Mouse (Mus musculus): ENCODE measurements around the gene Sdr39u1. TPM values are rescaled to one million over a fixed set of nuclear protein-coding genes. Genes with fewer than 3 reads are reported as not detected.

Gene Sdr39u1
- polyA plus RNA-seq, 1 experiment from 2014 or later: 27.8 TPM

GRCm38 (mm10) chr14:55922475-55923232, 22.6 kb upstream of the Sdr39u1 start:
- H3K27ac ChIP-seq (ENCODE audit: low read depth, low read length): no peak overlapping the region
- no peak for ATAC-seq (ENCODE audit: low FRiP score)

GRCm38 (mm10) chr14:55918240-55919082, 18.4 kb upstream of the Sdr39u1 start:
- Histone ChIP-seq H3K4me1 (ENCODE audit: control insufficient read depth, insufficient read depth, low read length) (no peaks in the 10 kb centered on the region; the same call in 1 of the 2 replicates), H3K27ac (ENCODE audit: low read depth, low read length) (no peak overlapping the region), H3K36me3 (ENCODE audit: control insufficient read depth, insufficient read depth, low read length) (no peaks in the 10 kb centered on the region), H3K4me2 (peak overlapping the region; percentile 15; the same call in 1 of the 2 replicates), H3K27me3 (ENCODE audit: control insufficient read depth, insufficient read depth, low read length) (no peaks in the 10 kb centered on the region), H3K4me3 (ENCODE audit: low read depth, low read length) (no peak overlapping the region), H3K9ac (ENCODE audit: low read length) (peak overlapping the region; percentile 38; the same call in 1 of the 2 replicates), H3K9me3 (ENCODE audit: control insufficient read depth, low read length) (no peaks in the 10 kb centered on the region)
- ATAC-seq (ENCODE audit: low FRiP score) (peak; percentile 70; the same call in 1 of the 2 replicates), DNase-seq (ENCODE audit: low spot score, missing footprints) (peak; percentile 98)
- WGBS: 43% methylated on average over 14 of the region's 14 CpGs

More at GRCm38 (mm10) chr14:55922475-55923232, 22.6 kb upstream of the Sdr39u1 start:
- no peak for DNase-seq (ENCODE audit: low spot score, missing footprints)
- Histone ChIP-seq H3K9me3 (ENCODE audit: control insufficient read depth, low read length) (no peaks in the 10 kb centered on the region), H3K9ac (ENCODE audit: low read length) (no peak overlapping the region), H3K4me1 (ENCODE audit: control insufficient read depth, insufficient read depth, low read length) (no peaks in the 10 kb centered on the region; the same call in 1 of the 2 replicates), H3K36me3 (ENCODE audit: control insufficient read depth, insufficient read depth, low read length) (no peaks in the 10 kb centered on the region), H3K4me3 (ENCODE audit: low read depth, low read length) (no peak overlapping the region), H3K27me3 (ENCODE audit: control insufficient read depth, insufficient read depth, low read length) (no peaks in the 10 kb centered on the region), H3K4me2 (no peak overlapping the region)
- 83% methylated on average over 7 of the region's 7 CpGs for WGBS

- WGBS: 58% methylated on average over 4 of the region's 4 CpGs
- Histone ChIP-seq H3K9ac (ENCODE audit: low read length) (no peak overlapping the region), H3K27me3 (ENCODE audit: control insufficient read depth, insufficient read depth, low read length) (no peaks in the 10 kb centered on the region), H3K4me2 (no peak overlapping the region), H3K4me3 (ENCODE audit: low read depth, low read length) (no peak overlapping the region), H3K9me3 (ENCODE audit: control insufficient read depth, low read length) (no peaks in the 10 kb centered on the region), H3K36me3 (ENCODE audit: control insufficient read depth, insufficient read depth, low read length) (no peaks in the 10 kb centered on the region), H3K4me1 (ENCODE audit: control insufficient read depth, insufficient read depth, low read length) (no peaks in the 10 kb centered on the region), H3K27ac (ENCODE audit: low read depth, low read length) (no peak overlapping the region)
- ATAC-seq (ENCODE audit: low FRiP score) (no peak), DNase-seq (ENCODE audit: low spot score, missing footprints) (no peak)
Measured at GRCm38 (mm10) chr14:55913406-55913805, 13.3 kb upstream of the Sdr39u1 start.

GRCm38 (mm10) chr14:55905518-55905917, 5.4 kb upstream of the Sdr39u1 start:
- Histone ChIP-seq H3K36me3 (ENCODE audit: control insufficient read depth, insufficient read depth, low read length) (no peaks in the 10 kb centered on the region), H3K4me2 (no peak overlapping the region), H3K4me1 (ENCODE audit: control insufficient read depth, insufficient read depth, low read length) (peaks cover 3% of the 10 kb centered on the region; the same call in 1 of the 2 replicates), H3K9ac (ENCODE audit: low read length) (no peak overlapping the region), H3K9me3 (ENCODE audit: control insufficient read depth, low read length) (no peaks in the 10 kb centered on the region), H3K27ac (ENCODE audit: low read depth, low read length) (no peak overlapping the region), H3K27me3 (ENCODE audit: control insufficient read depth, insufficient read depth, low read length) (no peaks in the 10 kb centered on the region; the same call in 1 of the 2 replicates), H3K4me3 (ENCODE audit: low read depth, low read length) (no peak overlapping the region)
- DNase-seq (ENCODE audit: low spot score, missing footprints): no peak
- no peak for ATAC-seq (ENCODE audit: low FRiP score)
- 47% methylated on average over 1 of the region's 1 CpGs for WGBS

GRCm38 (mm10) chr14:55900414-55900755, 292 bp upstream of the Sdr39u1 start:
- H3K4me1 ChIP-seq (ENCODE audit: control insufficient read depth, insufficient read depth, low read length): peaks cover 7% of the 10 kb centered on the region
- WGBS: 7% methylated on average over 12 of the region's 12 CpGs
- peak overlapping the region; percentile 69 for H3K4me2 ChIP-seq
- no peaks in the 10 kb centered on the region for H3K9me3 ChIP-seq (ENCODE audit: control insufficient read depth, low read length)
- H3K27me3 ChIP-seq (ENCODE audit: control insufficient read depth, insufficient read depth, low read length): no peaks in the 10 kb centered on the region; the same call in 1 of the 2 replicates
- no peak overlapping the region for H3K27ac ChIP-seq (ENCODE audit: low read depth, low read length)
- peaks cover 8% of the 10 kb centered on the region for H3K36me3 ChIP-seq (ENCODE audit: control insufficient read depth, insufficient read depth, low read length)
- DNase-seq (ENCODE audit: low spot score, missing footprints) (no peak), ATAC-seq (ENCODE audit: low FRiP score) (0 out of 2 replicates have a peak, but pooled peaks have one; percentile 25)
- H3K9ac ChIP-seq (ENCODE audit: low read length): peak overlapping the region; percentile 72
- peak overlapping the region; percentile 35 for H3K4me3 ChIP-seq (ENCODE audit: low read depth, low read length)

GRCm38 (mm10) chr14:55898947-55899346, 1.1 kb downstream of the Sdr39u1 start:
- DNase-seq (ENCODE audit: low spot score, missing footprints): peak; percentile 64
- H3K27me3 ChIP-seq (ENCODE audit: control insufficient read depth, insufficient read depth, low read length): no peaks in the 10 kb centered on the region; the same call in 1 of the 2 replicates
- ATAC-seq (ENCODE audit: low FRiP score): no peak
- 88% methylated on average over 7 of the region's 7 CpGs for WGBS
- no peak overlapping the region for H3K9ac ChIP-seq (ENCODE audit: low read length)
- no peak overlapping the region for H3K27ac ChIP-seq (ENCODE audit: low read depth, low read length)
- H3K4me3 ChIP-seq (ENCODE audit: low read depth, low read length): no peak overlapping the region
- no peak overlapping the region for H3K4me2 ChIP-seq
- no peaks in the 10 kb centered on the region for H3K9me3 ChIP-seq (ENCODE audit: control insufficient read depth, low read length)
- peaks cover 17% of the 10 kb centered on the region for H3K36me3 ChIP-seq (ENCODE audit: control insufficient read depth, insufficient read depth, low read length)
- peaks cover 7% of the 10 kb centered on the region for H3K4me1 ChIP-seq (ENCODE audit: control insufficient read depth, insufficient read depth, low read length)

- DNase-seq (ENCODE audit: low spot score, missing footprints) (peak; percentile 35), ATAC-seq (ENCODE audit: low FRiP score) (no peak)
- H3K4me3 ChIP-seq (ENCODE audit: low read depth, low read length): no peak overlapping the region
- 93% methylated on average over 12 of the region's 12 CpGs for WGBS
- H3K4me2 ChIP-seq: no peak overlapping the region
- H3K27ac ChIP-seq (ENCODE audit: low read depth, low read length): no peak overlapping the region
- no peaks in the 10 kb centered on the region for H3K27me3 ChIP-seq (ENCODE audit: control insufficient read depth, insufficient read depth, low read length)
- H3K9ac ChIP-seq (ENCODE audit: low read length): no peak overlapping the region
- no peaks in the 10 kb centered on the region for H3K9me3 ChIP-seq (ENCODE audit: control insufficient read depth, low read length)
- peaks cover 7% of the 10 kb centered on the region for H3K4me1 ChIP-seq (ENCODE audit: control insufficient read depth, insufficient read depth, low read length)
- H3K36me3 ChIP-seq (ENCODE audit: control insufficient read depth, insufficient read depth, low read length): peaks cover 19% of the 10 kb centered on the region
Measured at GRCm38 (mm10) chr14:55897671-55898070, 2.4 kb downstream of the Sdr39u1 start.

- H3K4me3 ChIP-seq (ENCODE audit: low read depth, low read length): no peak overlapping the region
Measured at GRCm38 (mm10) chr14:55886571-55887382, 13.3 kb downstream of the Sdr39u1 start.

More at GRCm38 (mm10) chr14:55886571-55887382, 13.3 kb downstream of the Sdr39u1 start:
- Histone ChIP-seq H3K9ac (ENCODE audit: low read length) (no peak overlapping the region), H3K4me2 (no peak overlapping the region), H3K9me3 (ENCODE audit: control insufficient read depth, low read length) (no peaks in the 10 kb centered on the region), H3K4me1 (ENCODE audit: control insufficient read depth, insufficient read depth, low read length) (peaks cover 11% of the 10 kb centered on the region), H3K27ac (ENCODE audit: low read depth, low read length) (no peak overlapping the region), H3K36me3 (ENCODE audit: control insufficient read depth, insufficient read depth, low read length) (peaks cover 10% of the 10 kb centered on the region; the same call in 1 of the 2 replicates), H3K27me3 (ENCODE audit: control insufficient read depth, insufficient read depth, low read length) (no peaks in the 10 kb centered on the region)
- DNase-seq (ENCODE audit: low spot score, missing footprints): peak; percentile 62
- 85% methylated on average over 24 of the region's 24 CpGs for WGBS
- no peak for ATAC-seq (ENCODE audit: low FRiP score)

Measured in midbrain, embryonic 11.5 days (tissue).